Mouse (Mus musculus): Measurements from ENCODE around the gene Stat5a.

- TF ChIP-seq POLR2A (IDR thresholded peaks at IDR 0.05; ENCODE audit: control insufficient read depth, extremely low read depth, insufficient read depth, low read length, poor library complexity): no peak
- no peak for TF ChIP-seq CTCF (IDR thresholded peaks at IDR 0.05; ENCODE audit: borderline replicate concordance, control insufficient read depth, extremely low read depth, insufficient read depth, low read length, poor library complexity)
Measured at GRCm38 (mm10) chr11:100849456-100850037, 9.6 kb upstream of the Stat5a start.
